Mouse (Mus musculus) limb, embryonic 12.5 days (tissue): ENCODE results near the gene Cant1. TPM values are rescaled to one million over a fixed set of nuclear protein-coding genes. Genes with fewer than 3 reads are reported as not detected.

Experiments used
- ATAC-seq: fragments of 200-750 bp; cut with Nextera tagmentation; 2 replicates; pipeline ENCODE4 v1.8.0; 2017; ENCODE audit warnings: low read depth, moderate TSS enrichment; ENCODE audit not compliant: insufficient number of reproducible peaks, insufficient read depth, low FRiP score, low TSS enrichment
- H3K27ac ChIP-seq: fragments of 300-500 bp; sonication (generic); 2 replicates; pipeline ENCODE4 v1.5.1; 2016; ENCODE audit warnings: mild to moderate bottlenecking, moderate library complexity
- H3K27me3 ChIP-seq: fragments of 300-500 bp; sonication (generic); 2 replicates; pipeline ENCODE4 v1.6.1; 2016; ENCODE audit warnings: mild to moderate bottlenecking, moderate library complexity
- H3K36me3 ChIP-seq: fragments of 300-500 bp; sonication (generic); 2 replicates; pipeline ENCODE4 v1.6.1; 2016; ENCODE audit warnings: mild to moderate bottlenecking, moderate library complexity
- H3K4me1 ChIP-seq: fragments of 300-500 bp; sonication (generic); replicated peaks from 2 replicates; pipeline ENCODE4 v1.6.1; 2016
- H3K4me2 ChIP-seq: fragments of 300-500 bp; sonication (generic); 2 replicates; pipeline ENCODE4 v1.6.1; 2016; ENCODE audit warnings: mild to moderate bottlenecking, moderate library complexity
- H3K4me3 ChIP-seq: fragments of 300-500 bp; sonication (generic); replicated peaks from 2 replicates; pipeline ENCODE4 v1.5.1; 2016; ENCODE audit warnings: mild to moderate bottlenecking
- H3K9ac ChIP-seq: fragments of 300-500 bp; sonication (generic); replicated peaks from 2 replicates; pipeline ENCODE4 v1.6.1; 2016; ENCODE audit warnings: mild to moderate bottlenecking, moderate library complexity
- H3K9me3 ChIP-seq: fragments of 300-500 bp; sonication (generic); 2 replicates; pipeline ENCODE4 v1.6.1; 2016; ENCODE audit warnings: mild to moderate bottlenecking, moderate library complexity
- WGBS: fragments of 180-500 bp; shearing (Covaris S2); methylation state at CpG from one replicate; pipeline ENCODE4 v1.1.7; 2016; 5-methylcytosine and 5-hydroxymethylcytosine counted together
- polyA plus RNA-seq: library from polyadenylated mRNA; unstranded; fragments of >200 nt; fragmentation: Nextera tagmentation; extraction: Ambion mirVana; gene quantifications from 2 replicates; pipeline ENCODE4 v1.2.1, GENCODE M21; 2016

Cant1 gene
- polyA plus RNA-seq, 1 experiment from 2014 or later, result 32.0 TPM

- Histone ChIP-seq H3K4me1 (peaks cover 6% of the 10 kb centered on the region), H3K27ac (peak overlapping the region; percentile 41; the same call in 1 of the 2 replicates), H3K27me3 (peaks cover 14% of the 10 kb centered on the region; the same call in 1 of the 2 replicates), H3K9ac (0 out of 2 replicates have a peak overlapping the region, but pooled peaks have one; percentile 5), H3K36me3 (no peaks in the 10 kb centered on the region), H3K4me3 (no peak overlapping the region), H3K9me3 (no peaks in the 10 kb centered on the region), H3K4me2 (no peak overlapping the region)
- 41% methylated on average over 4 of the region's 4 CpGs for WGBS
- ATAC-seq, result no peak
Observed at GRCm38 (mm10) chr11:118447346-118447745, 28.5 kb upstream of the Cant1 start.

- H3K27me3 ChIP-seq, result peaks cover 14% of the 10 kb centered on the region; the same call in 1 of the 2 replicates
- WGBS, result 17% methylated on average over 3 of the region's 3 CpGs
- H3K27ac ChIP-seq, result no peak overlapping the region
- H3K9me3 ChIP-seq, result no peaks in the 10 kb centered on the region
- no peak overlapping the region for H3K4me2 ChIP-seq
- peaks cover 6% of the 10 kb centered on the region for H3K4me1 ChIP-seq
- no peaks in the 10 kb centered on the region for H3K36me3 ChIP-seq
- ATAC-seq, result no peak
- no peak overlapping the region for H3K4me3 ChIP-seq
- H3K9ac ChIP-seq, result no peak overlapping the region
Observed at GRCm38 (mm10) chr11:118445843-118446242, 27.0 kb upstream of the Cant1 start.

- WGBS, result 33% methylated on average over 11 of the region's 11 CpGs
- no peak for ATAC-seq
- Histone ChIP-seq H3K4me3 (no peak overlapping the region), H3K27me3 (peaks cover 14% of the 10 kb centered on the region; the same call in 1 of the 2 replicates), H3K27ac (no peak overlapping the region), H3K4me1 (peaks cover 21% of the 10 kb centered on the region), H3K36me3 (no peaks in the 10 kb centered on the region), H3K9ac (no peak overlapping the region), H3K4me2 (no peak overlapping the region), H3K9me3 (no peaks in the 10 kb centered on the region)
Observed at GRCm38 (mm10) chr11:118443201-118443970, 24.5 kb upstream of the Cant1 start.

GRCm38 (mm10) chr11:118442691-118443090, 23.8 kb upstream of the Cant1 start:
- Histone ChIP-seq H3K9ac (no peak overlapping the region), H3K4me3 (no peak overlapping the region), H3K36me3 (no peaks in the 10 kb centered on the region), H3K27me3 (peaks cover 14% of the 10 kb centered on the region; the same call in 1 of the 2 replicates), H3K4me1 (peaks cover 26% of the 10 kb centered on the region), H3K9me3 (no peaks in the 10 kb centered on the region), H3K27ac (no peak overlapping the region), H3K4me2 (no peak overlapping the region)
- ATAC-seq, result no peak
- WGBS, result 76% methylated on average over 13 of the region's 13 CpGs

GRCm38 (mm10) chr11:118438665-118439414, 20.0 kb upstream of the Cant1 start:
- ATAC-seq, result no peak
- 37% methylated on average over 11 of the region's 11 CpGs for WGBS
- H3K4me1 ChIP-seq, result peaks cover 52% of the 10 kb centered on the region

GRCm38 (mm10) chr11:118436471-118436935, 17.6 kb upstream of the Cant1 start:
- 0 out of 2 replicates have a peak, but pooled peaks cover 4% of the 10 kb centered on the region for H3K27me3 ChIP-seq
- no peaks in the 10 kb centered on the region for H3K36me3 ChIP-seq
- peaks cover 65% of the 10 kb centered on the region for H3K4me1 ChIP-seq
- H3K4me3 ChIP-seq, result no peak overlapping the region
- no peaks in the 10 kb centered on the region for H3K9me3 ChIP-seq
- H3K9ac ChIP-seq, result no peak overlapping the region
- 56% methylated on average over 6 of the region's 6 CpGs for WGBS
- ATAC-seq, result no peak
- no peak overlapping the region for H3K4me2 ChIP-seq
- H3K27ac ChIP-seq, result no peak overlapping the region

More at GRCm38 (mm10) chr11:118438665-118439414, 20.0 kb upstream of the Cant1 start:
- no peaks in the 10 kb centered on the region for H3K9me3 ChIP-seq
- H3K4me3 ChIP-seq, result no peak overlapping the region
- H3K4me2 ChIP-seq, result no peak overlapping the region
- no peaks in the 10 kb centered on the region for H3K36me3 ChIP-seq
- H3K9ac ChIP-seq, result no peak overlapping the region; the same call in 1 of the 2 replicates
- H3K27me3 ChIP-seq, result peaks cover 10% of the 10 kb centered on the region; the same call in 1 of the 2 replicates
- H3K27ac ChIP-seq, result peak overlapping the region; percentile 14

- H3K27me3 ChIP-seq, result 0 out of 2 replicates have a peak, but pooled peaks cover 4% of the 10 kb centered on the region
- H3K36me3 ChIP-seq, result no peaks in the 10 kb centered on the region
- H3K4me1 ChIP-seq, result peaks cover 77% of the 10 kb centered on the region
- H3K9me3 ChIP-seq, result no peaks in the 10 kb centered on the region
- H3K4me3 ChIP-seq, result peak overlapping the region; percentile 23
- peak overlapping the region; percentile 44 for H3K4me2 ChIP-seq
- 43% methylated on average over 13 of the region's 13 CpGs for WGBS
- no peak overlapping the region; the same call in 1 of the 2 replicates for H3K9ac ChIP-seq
- H3K27ac ChIP-seq, result no peak overlapping the region
- ATAC-seq, result no peak
Observed at GRCm38 (mm10) chr11:118434093-118434492, 15.2 kb upstream of the Cant1 start.

- WGBS, result 72% methylated on average over 10 of the region's 10 CpGs
- H3K27ac ChIP-seq, result 0 out of 2 replicates have a peak overlapping the region, but pooled peaks have one; percentile 1
- H3K9me3 ChIP-seq, result no peaks in the 10 kb centered on the region
- ATAC-seq, result no peak
- H3K27me3 ChIP-seq, result 0 out of 2 replicates have a peak, but pooled peaks cover 4% of the 10 kb centered on the region
- peaks cover 77% of the 10 kb centered on the region for H3K4me1 ChIP-seq
- peak overlapping the region; percentile 44 for H3K4me2 ChIP-seq
- H3K36me3 ChIP-seq, result no peaks in the 10 kb centered on the region
- peak overlapping the region; percentile 23 for H3K4me3 ChIP-seq
- no peak overlapping the region for H3K9ac ChIP-seq
Observed at GRCm38 (mm10) chr11:118433398-118433868, 14.5 kb upstream of the Cant1 start.

- Histone ChIP-seq H3K27ac (0 out of 2 replicates have a peak overlapping the region, but pooled peaks have one; percentile 45), H3K27me3 (0 out of 2 replicates have a peak, but pooled peaks cover 4% of the 10 kb centered on the region), H3K36me3 (no peaks in the 10 kb centered on the region), H3K4me1 (peaks cover 74% of the 10 kb centered on the region), H3K4me3 (no peak overlapping the region), H3K4me2 (no peak overlapping the region), H3K9ac (no peak overlapping the region), H3K9me3 (no peaks in the 10 kb centered on the region)
- ATAC-seq, result no peak
- 62% methylated on average over 16 of the region's 16 CpGs for WGBS
Observed at GRCm38 (mm10) chr11:118431100-118431948, 12.4 kb upstream of the Cant1 start.

- no peaks in the 10 kb centered on the region for H3K9me3 ChIP-seq
- no peak overlapping the region for H3K27ac ChIP-seq
- 0 out of 2 replicates have a peak, but pooled peaks cover 4% of the 10 kb centered on the region for H3K27me3 ChIP-seq
- H3K4me1 ChIP-seq, result peaks cover 67% of the 10 kb centered on the region
- no peak overlapping the region for H3K4me2 ChIP-seq
- no peak overlapping the region for H3K9ac ChIP-seq
- WGBS, result 37% methylated on average over 4 of the region's 4 CpGs
- H3K36me3 ChIP-seq, result no peaks in the 10 kb centered on the region
- no peak overlapping the region for H3K4me3 ChIP-seq
- ATAC-seq, result no peak
Observed at GRCm38 (mm10) chr11:118430291-118430885, 11.5 kb upstream of the Cant1 start.
